Comparison of ENCODE assay signal across 15 mouse cellular contexts in genomic region chr14:37323392-37323791, GRCm38 (mm10).
DNase-seq lines count a peak whose midpoint lies in the region; ATAC-seq and TF ChIP-seq lines count a peak whose summit lies in the region.
"Had no signal": no experiment of that assay in that cellular context is flagged by ENCODE, and none has a peak within 500 bp of the region (broad histone marks: within the 10 kb centered on the region; RNA-seq: fewer than 3 reads in every experiment).

No protein-coding gene starts in this region.

- H3K4me1 ChIP-seq in neural tube, embryonic 12.5 days = no peaks in the 10 kb centered on the region
- H3K4me1 ChIP-seq in limb, embryonic 11.5 days (ENCODE audit: control insufficient read depth, insufficient read depth, low read length) = peaks cover 3% of the 10 kb centered on the region; the same call in 1 of the 2 replicates
- H3K4me1 ChIP-seq: limb, embryonic 13.5 days had no signal

- intact Hi-C loops in gastrocnemius, adult 2 months (cut with DNase I) = no loop called here

- DNase-seq in adrenal gland, adult 2 months = peak; percentile 8
- DNase-seq in adrenal gland, adult 8-10 months = no peak
- DNase-seq in neural tube, embryonic 10.5 days (ENCODE audit: extremely low spot score, low spot score) = no peak
- DNase-seq in limb, embryonic 11.5 days (ENCODE audit: low spot score) = peak; percentile 38
- no peak for DNase-seq in frontal cortex, postnatal 36 days (ENCODE audit: low spot score in 2 of 2)
- DNase-seq in urinary bladder, adult 2 months (ENCODE audit: low spot score) = no peak
- DNase-seq in gastrocnemius, adult 2 months = no peak
- DNase-seq: cerebellum, adult 9-11 months; forebrain, postnatal 0 days; layer of hippocampus, adult 9-11 months; spleen, adult 18-20 months; thymus, adult 18-20 months had no signal

- H3K36me3 ChIP-seq in neural tube, embryonic 12.5 days = no peaks in the 10 kb centered on the region
- no peaks in the 10 kb centered on the region for H3K36me3 ChIP-seq in limb, embryonic 11.5 days (ENCODE audit: control insufficient read depth, insufficient read depth, low read length)
- H3K36me3 ChIP-seq: limb, embryonic 13.5 days had no signal

- no peak for TF ChIP-seq CTCF in gastrocnemius, adult 2 months (IDR thresholded peaks at IDR 0.05)

- H3K27me3 ChIP-seq in neural tube, embryonic 12.5 days (replicated peaks) = no peaks in the 10 kb centered on the region
- no peaks in the 10 kb centered on the region for H3K27me3 ChIP-seq in limb, embryonic 11.5 days (ENCODE audit: control insufficient read depth, insufficient read depth, low read length)
- H3K27me3 ChIP-seq: limb, embryonic 13.5 days had no signal

- no peak overlapping the region for H3K4me2 ChIP-seq in neural tube, embryonic 12.5 days (replicated peaks)
- H3K4me2 ChIP-seq in limb, embryonic 11.5 days (ENCODE audit: low read depth, severe bottlenecking) = no peak overlapping the region
- H3K4me2 ChIP-seq: limb, embryonic 13.5 days had no signal

- 54% methylated on average over 4 of the region's 4 CpGs for WGBS in neural tube, embryonic 12.5 days
- WGBS in limb, embryonic 11.5 days = 37% methylated on average over 4 of the region's 4 CpGs

- H3K27ac ChIP-seq in neural tube, embryonic 12.5 days = no peak overlapping the region
- H3K27ac ChIP-seq in limb, embryonic 11.5 days (replicated peaks; ENCODE audit: low read depth, low read length) = no peak overlapping the region
- no peak overlapping the region for H3K27ac ChIP-seq in gastrocnemius, adult 2 months
- H3K27ac ChIP-seq: limb, embryonic 13.5 days; macrophage had no signal

- H3K4me3 ChIP-seq in neural tube, embryonic 12.5 days = no peak overlapping the region
- no peak overlapping the region for H3K4me3 ChIP-seq in limb, embryonic 11.5 days (ENCODE audit: low read depth, low read length)
- no peak overlapping the region for H3K4me3 ChIP-seq in gastrocnemius, adult 2 months
- H3K4me3 ChIP-seq: limb, embryonic 13.5 days had no signal

- H3K9me3 ChIP-seq in neural tube, embryonic 12.5 days = no peaks in the 10 kb centered on the region
- no peaks in the 10 kb centered on the region for H3K9me3 ChIP-seq in limb, embryonic 11.5 days (ENCODE audit: control insufficient read depth, low read length)
- H3K9me3 ChIP-seq: limb, embryonic 13.5 days had no signal

- no peak overlapping the region for H3K9ac ChIP-seq in neural tube, embryonic 12.5 days
- no peak overlapping the region for H3K9ac ChIP-seq in limb, embryonic 11.5 days (ENCODE audit: low read length)
- H3K9ac ChIP-seq: forebrain, postnatal 0 days; limb, embryonic 13.5 days had no signal

- 0 out of 2 replicates have a peak, but pooled peaks have one; percentile 21 for ATAC-seq in neural tube, embryonic 12.5 days (ENCODE audit: low FRiP score, low read depth)
- no peak for ATAC-seq in limb, embryonic 11.5 days (ENCODE audit: insufficient number of reproducible peaks, low FRiP score, low TSS enrichment, low read depth)
- ATAC-seq: forebrain, postnatal 0 days had no signal

Comparison
In these comparisons a context has a peak if more than half of its experiments do, and no peak if none do; other contexts are left out.
1. DNase-seq: peak in adrenal gland, adult 2 months (single experiment) and limb, embryonic 11.5 days (single experiment); none in adrenal gland, adult 8-10 months (single experiment), neural tube, embryonic 10.5 days (single experiment), frontal cortex, postnatal 36 days (0 of 2), urinary bladder, adult 2 months (single experiment) and gastrocnemius, adult 2 months (single experiment).